Mouse (Mus musculus): ENCODE data around the gene Rarres1. TPM values are rescaled to one million over a fixed set of nuclear protein-coding genes. Genes with fewer than 3 reads are reported as not detected.
A peak's percentile ranks its signal among the peaks of the same experiment; 100 is the strongest.

The Rarres1 gene
- polyA plus RNA-seq, 1 experiment from 2014 or later, result 0.96 TPM

DNA sequence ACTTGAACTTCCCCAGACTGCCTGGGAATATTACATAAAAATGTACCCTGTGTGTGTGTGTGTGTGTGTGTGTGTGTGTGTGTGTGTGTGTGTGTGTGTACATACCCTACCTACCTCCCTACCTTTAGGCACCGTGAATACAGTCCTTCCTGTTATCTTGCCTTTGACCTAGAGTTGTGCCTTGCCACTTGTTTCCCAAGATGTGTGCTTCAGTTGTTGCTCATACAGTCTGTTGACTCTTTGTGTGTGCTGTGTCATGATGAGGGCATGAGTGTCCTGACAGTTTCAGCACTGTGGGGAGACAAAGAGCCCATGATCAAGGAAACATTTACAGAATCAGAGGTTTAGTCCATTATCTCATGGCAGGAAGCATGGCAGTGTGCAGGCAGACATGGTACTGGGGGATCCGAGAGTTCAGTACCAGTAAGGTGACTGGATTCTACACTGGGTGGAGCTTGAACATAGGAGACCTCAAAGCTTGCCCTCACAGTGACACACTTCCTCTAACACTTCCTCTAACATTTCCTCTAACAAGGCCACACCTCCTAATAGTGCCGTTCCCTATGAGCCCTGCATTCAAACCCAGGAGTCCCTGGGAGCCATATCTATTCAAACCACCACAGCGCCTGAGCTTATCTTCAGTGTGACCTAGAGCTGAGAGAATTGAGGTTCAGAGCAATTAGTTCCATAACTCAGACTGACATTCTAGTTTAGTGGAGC lies 43.8 kb downstream of the Rarres1 start:
- Histone ChIP-seq H3K36me3 (ENCODE audit: inconsistent target) (peaks cover 42% of the 10 kb centered on the region), H3K79me2 (ENCODE audit: inconsistent target) (no peaks in the 10 kb centered on the region), H3K4me3 (ENCODE audit: inconsistent target) (no peak overlapping the region), H3K27ac (no peak overlapping the region)
- 79% methylated on average over 4 of the region's 4 CpGs for WGBS (ENCODE audit: missing documents)

DNA sequence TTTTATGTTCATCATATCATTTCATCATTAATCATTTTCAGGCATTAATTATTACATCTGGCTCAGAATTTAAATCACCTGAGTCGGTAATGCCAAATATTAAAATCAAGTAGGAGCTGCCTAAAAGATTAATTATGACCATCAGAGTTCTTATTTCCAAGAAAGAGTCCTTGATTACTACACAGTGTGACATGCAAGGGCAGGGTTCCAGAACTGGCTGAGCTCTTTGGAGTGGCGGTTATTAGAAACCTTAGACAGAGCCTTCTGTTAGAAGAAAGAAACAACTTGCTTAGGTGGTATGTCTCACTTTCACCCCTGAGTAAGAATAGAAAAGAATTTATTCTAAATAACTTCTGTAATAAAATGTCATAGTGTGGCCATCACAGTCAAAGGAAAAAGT lies 48.0 kb downstream of the Rarres1 start:
- no peak overlapping the region for H3K4me3 ChIP-seq (ENCODE audit: inconsistent target)
- WGBS (ENCODE audit: missing documents), result 100% methylated on average over 2 of the region's 2 CpGs
- no peak overlapping the region for H3K27ac ChIP-seq
- peaks cover 25% of the 10 kb centered on the region for H3K36me3 ChIP-seq (ENCODE audit: inconsistent target)
- peaks cover 11% of the 10 kb centered on the region; the same call in 1 of the 2 replicates for H3K79me2 ChIP-seq (ENCODE audit: inconsistent target)

DNA sequence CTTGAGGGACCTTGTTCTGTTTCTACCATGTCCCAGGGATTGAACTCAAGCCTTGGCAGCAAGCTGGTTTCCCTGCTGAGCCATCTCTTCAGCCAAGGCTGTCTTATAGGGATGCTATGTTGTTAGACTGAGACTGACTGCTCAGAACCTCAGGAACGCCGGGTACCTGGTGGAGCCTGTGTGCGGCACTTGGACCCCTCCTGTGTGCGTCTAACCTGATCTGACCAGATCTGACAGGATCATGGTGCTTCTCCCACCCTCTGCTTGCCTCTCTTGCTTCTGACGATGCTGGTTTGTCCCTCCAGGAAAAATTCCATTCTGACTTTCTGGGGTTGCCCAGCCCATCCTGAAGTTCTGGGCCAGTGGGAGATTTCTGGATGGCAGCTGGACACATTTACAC lies 48.7 kb downstream of the Rarres1 start:
- Histone ChIP-seq H3K36me3 (ENCODE audit: inconsistent target) (peaks cover 25% of the 10 kb centered on the region), H3K79me2 (ENCODE audit: inconsistent target) (peaks cover 11% of the 10 kb centered on the region; the same call in 1 of the 2 replicates), H3K27ac (no peak overlapping the region), H3K4me3 (ENCODE audit: inconsistent target) (no peak overlapping the region)
- WGBS (ENCODE audit: missing documents), result 96% methylated on average over 5 of the region's 5 CpGs

DNA sequence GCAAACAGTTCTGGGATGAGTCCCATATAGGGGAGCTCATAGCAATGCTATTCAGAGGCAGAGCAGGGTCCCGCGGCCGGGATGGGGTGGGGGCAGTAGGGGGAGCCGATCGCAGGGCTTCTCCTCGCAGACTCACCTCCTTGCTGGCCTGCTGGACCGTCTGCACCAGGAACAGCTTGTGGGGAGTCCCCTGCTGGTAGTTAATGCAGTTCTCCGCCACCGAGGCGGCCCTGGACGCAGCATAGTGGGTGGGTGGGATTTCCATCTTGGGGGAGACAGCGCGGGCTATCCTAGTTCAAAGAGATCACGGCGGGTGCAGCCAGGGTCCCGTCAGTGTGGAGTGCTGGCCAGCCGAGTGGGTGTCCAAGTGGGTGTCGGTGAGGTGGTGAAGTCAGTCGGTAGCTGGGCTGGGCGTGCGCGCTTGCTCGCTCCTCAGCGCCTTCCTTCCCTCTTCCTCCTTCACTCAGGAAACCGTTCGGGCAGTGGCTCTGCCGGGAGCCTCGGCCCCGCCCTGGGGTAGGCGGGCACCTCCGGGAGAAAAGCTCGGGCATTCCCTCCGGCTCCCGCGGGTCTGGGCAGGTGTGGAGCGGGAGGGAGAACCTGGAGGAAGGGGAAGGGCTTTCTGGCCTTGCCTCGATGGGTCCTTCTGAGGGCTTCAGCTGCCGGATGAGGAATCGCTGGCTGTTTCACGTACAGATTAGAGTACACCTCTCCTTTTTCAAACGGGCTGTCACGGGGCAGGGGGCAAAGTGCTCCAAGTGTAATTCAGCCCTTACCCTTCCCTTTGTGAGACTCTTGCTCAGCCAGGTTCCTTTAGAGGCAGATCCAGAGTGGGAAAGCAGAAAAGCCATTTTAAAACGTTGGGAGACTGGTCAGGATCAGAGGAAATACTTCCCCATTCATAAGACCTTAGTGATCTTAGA lies 51.6 kb downstream of the Rarres1 start, which contains the start of gene Lxn:
Gene Lxn (minus strand): TSS at position 477 of the 923 bp plus-strand sequence.
- H3K4me3 ChIP-seq (ENCODE audit: inconsistent target), result peak within 1 kb of the TSS; percentile 75
- H3K27ac ChIP-seq, result peak within 1 kb of the TSS; percentile 56
- WGBS (ENCODE audit: missing documents), result 1% methylated on average over 43 of the region's 43 CpGs
- H3K79me2 ChIP-seq (ENCODE audit: inconsistent target), result peaks cover 11% of the 10 kb centered on the region; the same call in 1 of the 2 replicates
- H3K36me3 ChIP-seq (ENCODE audit: inconsistent target), result peaks cover 39% of the 10 kb centered on the region

DNA sequence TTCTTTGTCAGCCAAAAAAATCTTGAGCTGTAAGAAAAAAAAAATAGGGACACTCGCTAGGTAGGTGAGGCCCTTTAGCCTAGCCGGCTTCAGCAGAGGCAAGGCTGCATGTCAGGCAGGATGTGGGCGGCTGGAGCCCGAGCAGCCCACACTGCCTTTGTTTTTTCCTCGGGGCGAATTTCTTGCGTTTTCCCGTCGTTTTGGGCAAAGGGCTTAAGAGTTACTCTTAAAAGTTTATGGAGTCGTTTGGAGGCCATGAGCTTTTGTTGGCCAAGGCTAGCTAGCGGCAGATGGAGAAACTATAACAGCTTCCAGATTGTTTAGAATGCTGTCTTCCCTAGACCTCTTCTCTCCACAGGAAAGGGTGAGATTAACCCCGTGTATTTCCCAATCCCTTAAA lies 52.3 kb downstream of the Rarres1 start:
- WGBS (ENCODE audit: missing documents), result 7% methylated on average over 12 of the region's 12 CpGs
- Histone ChIP-seq H3K79me2 (ENCODE audit: inconsistent target) (peaks cover 11% of the 10 kb centered on the region; the same call in 1 of the 2 replicates), H3K27ac (peak overlapping the region; percentile 56), H3K36me3 (ENCODE audit: inconsistent target) (peaks cover 39% of the 10 kb centered on the region), H3K4me3 (ENCODE audit: inconsistent target) (peak overlapping the region; percentile 75)

DNA sequence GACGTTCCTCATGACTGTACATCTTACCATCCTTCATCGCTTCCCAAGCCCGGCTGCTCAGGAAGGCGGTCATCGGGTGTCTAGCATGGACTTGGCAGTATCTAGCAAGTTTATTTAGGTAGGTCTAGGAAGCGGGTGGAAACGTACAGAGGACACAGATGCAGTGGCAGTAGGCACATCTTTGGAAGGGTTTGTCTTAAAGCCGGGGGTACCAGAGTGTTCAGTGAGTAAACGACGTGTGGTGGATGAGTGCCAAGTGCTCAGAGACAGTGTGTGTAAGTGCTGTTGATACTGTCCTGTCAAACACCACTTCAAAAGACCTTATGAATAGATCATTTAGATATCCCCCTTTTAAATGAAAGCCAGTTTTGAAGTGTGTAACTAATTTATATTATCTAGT lies 52.7 kb downstream of the Rarres1 start:
- WGBS (ENCODE audit: missing documents), result 62% methylated on average over 8 of the region's 10 CpGs
- peaks cover 39% of the 10 kb centered on the region for H3K36me3 ChIP-seq (ENCODE audit: inconsistent target)
- H3K4me3 ChIP-seq (ENCODE audit: inconsistent target), result peak overlapping the region; percentile 75
- peaks cover 11% of the 10 kb centered on the region; the same call in 1 of the 2 replicates for H3K79me2 ChIP-seq (ENCODE audit: inconsistent target)
- peak overlapping the region; percentile 56 for H3K27ac ChIP-seq

DNA sequence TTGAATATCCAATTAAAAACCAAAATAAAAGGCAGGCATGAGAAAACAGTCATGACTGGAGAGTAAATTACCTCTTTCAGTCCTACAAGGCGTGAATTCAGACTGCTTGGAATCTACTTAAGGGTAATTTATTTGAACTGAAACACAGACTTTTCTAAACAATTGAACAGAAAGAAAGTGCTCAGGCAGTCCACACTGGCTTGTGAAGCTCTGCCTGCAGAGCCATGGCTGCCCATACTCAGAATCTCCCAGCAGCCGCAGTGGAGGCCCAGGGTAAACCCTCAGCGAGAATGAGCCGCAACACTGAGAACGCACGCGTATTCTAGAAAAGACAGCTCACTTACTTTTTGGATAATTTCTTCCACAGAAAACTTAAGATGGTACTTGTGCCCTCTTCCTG lies 53.3 kb downstream of the Rarres1 start:
- Histone ChIP-seq H3K27ac (no peak overlapping the region), H3K79me2 (ENCODE audit: inconsistent target) (peaks cover 11% of the 10 kb centered on the region; the same call in 1 of the 2 replicates), H3K36me3 (ENCODE audit: inconsistent target) (peaks cover 42% of the 10 kb centered on the region; the same call in 1 of the 2 replicates), H3K4me3 (ENCODE audit: inconsistent target) (no peak overlapping the region)
- WGBS (ENCODE audit: missing documents), result 96% methylated on average over 7 of the region's 7 CpGs

DNA sequence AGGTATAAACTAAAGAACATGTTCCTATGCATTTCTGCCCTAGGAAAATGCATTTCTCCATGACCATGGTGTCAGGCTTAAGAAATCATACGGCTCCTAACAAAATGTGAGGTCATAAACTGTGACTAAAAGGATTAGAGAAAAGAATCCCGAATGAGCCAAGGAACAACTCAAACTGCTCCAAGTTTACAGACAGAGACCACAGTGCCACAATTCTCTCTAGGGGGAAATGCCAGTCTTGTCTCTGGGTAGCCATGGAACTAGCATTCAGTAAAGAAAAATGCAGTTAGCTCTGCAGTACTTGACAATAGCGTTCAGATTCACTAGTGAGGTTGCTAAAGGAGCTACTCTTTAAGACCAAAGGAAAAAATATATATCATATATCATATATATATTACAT lies 55.4 kb downstream of the Rarres1 start:
- peaks cover 55% of the 10 kb centered on the region for H3K36me3 ChIP-seq (ENCODE audit: inconsistent target)
- H3K4me3 ChIP-seq (ENCODE audit: inconsistent target), result no peak overlapping the region
- peaks cover 11% of the 10 kb centered on the region; the same call in 1 of the 2 replicates for H3K79me2 ChIP-seq (ENCODE audit: inconsistent target)
- no peak overlapping the region for H3K27ac ChIP-seq
- WGBS (ENCODE audit: missing documents), result 100% methylated on average over 3 of the region's 3 CpGs

DNA sequence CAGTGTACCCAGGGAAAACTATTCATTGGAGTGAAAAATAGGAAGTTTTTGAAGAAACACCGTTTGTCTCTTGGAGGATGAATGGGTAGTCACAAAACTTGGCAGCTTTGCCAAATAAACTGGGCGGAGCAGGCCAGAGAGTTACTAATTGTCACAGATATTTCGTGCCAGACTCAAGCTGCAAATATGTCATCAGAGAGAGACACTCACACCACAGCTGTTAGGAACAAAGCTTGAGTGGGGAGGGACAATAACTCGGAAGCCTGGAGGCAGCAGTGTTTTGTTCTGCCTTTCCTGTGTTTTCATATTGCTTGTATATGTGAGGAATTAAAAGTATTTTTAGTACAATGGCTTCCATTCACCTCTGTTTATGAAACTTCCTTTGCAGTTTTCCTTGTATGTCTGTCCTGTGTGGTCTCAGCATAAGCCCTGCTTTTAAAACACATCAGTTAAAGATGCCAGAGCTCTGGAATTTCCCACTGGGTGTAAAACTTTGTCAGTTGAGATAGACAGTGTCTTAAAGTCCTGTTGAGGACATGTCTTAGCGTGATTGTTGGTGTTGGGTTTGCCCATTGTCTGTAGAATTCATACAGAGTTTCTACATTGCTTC lies 64.6 kb downstream of the Rarres1 start:
- Histone ChIP-seq H3K79me2 (ENCODE audit: inconsistent target) (no peaks in the 10 kb centered on the region), H3K4me3 (ENCODE audit: inconsistent target) (no peak overlapping the region), H3K36me3 (ENCODE audit: inconsistent target) (peaks cover 79% of the 10 kb centered on the region), H3K27ac (no peak overlapping the region)
- 85% methylated on average over 5 of the region's 5 CpGs for WGBS (ENCODE audit: missing documents)

DNA sequence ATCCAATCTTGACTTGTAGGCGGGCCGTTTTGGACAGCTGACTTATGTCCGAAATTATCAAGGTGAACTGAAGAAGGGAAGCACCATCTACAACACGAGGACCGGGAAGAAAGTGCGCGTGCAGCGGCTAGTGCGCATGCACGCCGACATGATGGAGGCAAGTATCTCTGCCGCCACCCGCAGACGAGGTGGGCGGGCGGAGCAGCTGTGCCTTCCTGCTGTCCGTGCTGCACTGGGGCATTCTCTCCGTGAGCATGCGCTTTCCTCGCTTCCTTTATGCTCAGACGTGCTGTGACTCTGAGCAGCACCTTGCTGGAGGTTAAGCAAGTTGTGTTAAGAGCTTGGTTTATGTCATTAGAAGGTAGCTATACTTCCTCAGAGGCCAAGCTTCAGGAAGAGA lies 65.7 kb downstream of the Rarres1 start:
- no peak overlapping the region for H3K27ac ChIP-seq
- 96% methylated on average over 20 of the region's 21 CpGs for WGBS (ENCODE audit: missing documents)
- peaks cover 72% of the 10 kb centered on the region for H3K36me3 ChIP-seq (ENCODE audit: inconsistent target)
- H3K79me2 ChIP-seq (ENCODE audit: inconsistent target), result no peaks in the 10 kb centered on the region
- H3K4me3 ChIP-seq (ENCODE audit: inconsistent target), result no peak overlapping the region

DNA sequence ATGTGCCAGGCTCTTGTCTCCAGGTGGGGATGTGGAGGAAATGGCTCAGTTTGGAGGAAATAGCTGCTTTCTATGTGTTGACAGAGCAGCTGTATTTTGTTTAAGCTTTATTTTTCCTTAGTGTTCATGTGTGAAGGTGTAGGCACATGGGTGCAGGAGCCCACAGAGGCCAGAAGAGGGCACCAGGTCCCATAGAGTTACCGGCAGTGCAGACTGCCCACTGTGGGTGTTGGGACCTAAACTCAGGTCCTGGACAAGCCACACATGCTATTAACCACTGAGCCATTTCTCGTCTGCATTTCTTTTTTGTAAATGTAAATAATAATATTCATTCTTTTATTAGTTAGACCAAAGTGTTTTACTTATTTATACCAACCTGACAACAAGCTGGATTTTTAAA lies 68.2 kb downstream of the Rarres1 start:
- no peaks in the 10 kb centered on the region for H3K79me2 ChIP-seq (ENCODE audit: inconsistent target)
- no peak overlapping the region for H3K27ac ChIP-seq
- no peak overlapping the region for H3K4me3 ChIP-seq (ENCODE audit: inconsistent target)
- 94% methylated on average over 2 of the region's 2 CpGs for WGBS (ENCODE audit: missing documents)
- peaks cover 69% of the 10 kb centered on the region for H3K36me3 ChIP-seq (ENCODE audit: inconsistent target)

DNA sequence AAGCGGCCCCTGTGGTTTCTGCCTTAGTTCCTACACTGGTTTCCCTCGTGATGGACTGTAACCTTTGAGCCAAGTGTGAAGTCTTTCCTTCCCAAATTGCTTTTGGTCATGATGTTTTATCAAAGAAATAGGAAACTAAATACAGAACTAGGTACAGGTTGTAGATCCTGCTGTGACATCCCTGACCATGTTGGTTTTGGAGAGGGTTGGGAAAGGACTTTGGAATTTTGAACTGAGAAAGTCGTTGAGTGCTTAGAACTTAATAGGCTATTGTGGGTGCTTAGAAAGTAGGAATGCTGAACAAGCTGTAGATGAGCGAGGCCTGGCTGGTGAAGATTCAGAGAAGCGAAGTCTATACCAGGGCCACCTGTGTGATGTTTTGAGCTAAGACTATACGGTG lies 81.3 kb downstream of the Rarres1 start:
- no peak overlapping the region for H3K4me3 ChIP-seq (ENCODE audit: inconsistent target)
- H3K27ac ChIP-seq, result no peak overlapping the region
- 93% methylated on average over 6 of the region's 6 CpGs for WGBS (ENCODE audit: missing documents)
- H3K79me2 ChIP-seq (ENCODE audit: inconsistent target), result peaks cover 22% of the 10 kb centered on the region
- peaks cover 56% of the 10 kb centered on the region for H3K36me3 ChIP-seq (ENCODE audit: inconsistent target)

DNA sequence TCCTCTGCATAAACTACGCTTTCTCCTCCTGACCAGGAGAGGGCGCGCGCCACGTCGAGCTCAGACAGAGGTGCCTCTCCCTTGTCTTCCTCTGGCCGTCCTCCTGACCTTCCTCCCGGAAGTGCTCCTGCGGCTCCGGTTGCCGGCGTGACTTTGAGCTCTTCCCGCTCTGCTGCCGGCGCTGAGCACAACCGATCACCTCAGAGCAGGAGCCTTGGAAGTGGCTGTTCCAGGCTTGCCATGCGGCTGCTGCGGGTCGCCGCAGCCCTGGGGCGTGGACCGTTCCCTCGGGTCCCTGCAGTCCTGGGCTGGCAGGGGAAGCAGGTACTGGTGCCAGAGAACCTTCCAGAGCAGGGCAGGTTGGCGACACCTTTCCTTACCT lies 85.3 kb downstream of the Rarres1 start, which contains the start of gene Gfm1:
Gene Gfm1 (plus strand): TSS at position 98 of the 382 bp plus-strand sequence.
- Histone ChIP-seq H3K27ac (peak within 1 kb of the TSS; percentile 19; the same call in 1 of the 2 replicates), H3K4me3 (ENCODE audit: inconsistent target) (peak within 1 kb of the TSS; percentile 98), H3K36me3 (ENCODE audit: inconsistent target) (peaks cover 19% of the 10 kb centered on the region; the same call in 1 of the 2 replicates), H3K79me2 (ENCODE audit: inconsistent target) (peaks cover 22% of the 10 kb centered on the region)
- under 1% methylated on average over 24 of the region's 24 CpGs for WGBS (ENCODE audit: missing documents)

DNA sequence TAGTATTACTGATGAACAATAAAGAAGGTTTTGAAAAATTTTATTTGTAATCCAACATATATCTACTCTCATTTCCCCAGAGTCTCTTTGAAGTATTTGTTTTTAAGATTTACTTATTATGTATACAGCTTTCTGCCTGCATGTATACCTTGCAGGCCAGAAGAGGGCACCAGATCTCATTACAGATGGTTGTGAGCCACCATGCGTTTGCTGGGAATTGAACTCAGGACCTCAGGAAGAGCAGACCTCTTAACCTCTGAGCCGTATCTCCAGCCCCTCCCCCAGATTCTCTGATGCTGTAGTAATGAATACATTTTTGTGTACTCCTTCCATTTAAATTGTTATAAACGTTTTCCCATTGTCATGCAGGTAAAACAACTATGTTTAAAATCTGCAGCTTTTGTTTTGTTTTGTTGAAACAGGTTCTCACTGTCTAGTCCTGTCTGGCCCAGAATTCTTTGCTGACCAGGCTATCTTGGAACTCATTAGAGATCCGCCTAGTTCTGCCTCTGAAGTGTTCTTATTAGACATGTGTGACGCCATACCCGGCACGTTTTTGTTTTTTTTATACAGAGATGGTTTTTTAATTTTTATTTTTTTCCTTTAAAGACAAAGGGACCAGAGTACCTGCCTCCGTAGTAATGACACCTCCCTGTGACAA lies 85.9 kb downstream of the Rarres1 start:
- no peak overlapping the region for H3K27ac ChIP-seq
- H3K79me2 ChIP-seq (ENCODE audit: inconsistent target), result peaks cover 22% of the 10 kb centered on the region
- WGBS (ENCODE audit: missing documents), result 38% methylated on average over 8 of the region's 8 CpGs
- H3K4me3 ChIP-seq (ENCODE audit: inconsistent target), result peak overlapping the region; percentile 98
- H3K36me3 ChIP-seq (ENCODE audit: inconsistent target), result peaks cover 18% of the 10 kb centered on the region; the same call in 1 of the 2 replicates

Measured in macrophage (primary cell).